Mouse (Mus musculus) olfactory bulb, adult 2 months (tissue): ENCODE data around the gene Cracr2b.

Experiments used
- CTCF ChIP-seq: fragments of 200-500 bp; IDR thresholded peaks from 2 replicates; pipeline ENCODE4 v1.5.1; 2012; ENCODE audit warnings: low read depth, mild to moderate bottlenecking, low read length, moderate library complexity; ENCODE audit not compliant: insufficient read depth
- POLR2A ChIP-seq: fragments of 200-500 bp; IDR thresholded peaks from 2 replicates; pipeline ENCODE4 v1.6.1; 2012; ENCODE audit warnings: mild to moderate bottlenecking, low read depth, low read length, moderate library complexity; ENCODE audit not compliant: insufficient read depth

GRCm38 (mm10) chr7:141478270-141478748 is 17.4 kb downstream of the Cracr2b start:
- TF ChIP-seq CTCF (no peak), POLR2A (no peak)
